Mouse (Mus musculus): ENCODE results near the gene Cgas.

DNA sequence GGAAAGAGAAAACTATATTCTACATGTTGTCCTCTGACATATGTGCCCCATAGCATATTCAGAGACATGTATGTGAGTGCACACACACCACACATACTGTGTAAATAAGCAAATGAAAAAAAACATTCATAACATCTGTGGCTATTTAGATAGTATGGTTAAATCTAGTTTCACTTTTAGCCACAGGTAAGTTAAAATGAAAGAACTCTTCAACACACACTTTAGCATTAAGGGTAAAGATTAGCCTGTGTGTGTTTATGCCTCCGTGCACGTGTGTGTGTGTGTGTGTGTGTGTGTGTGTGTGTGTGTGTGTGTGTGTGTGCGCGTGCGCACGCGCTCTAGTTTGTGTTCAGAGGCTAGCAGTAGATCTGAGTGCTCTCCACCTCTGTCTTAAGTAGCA lies 41.4 kb downstream of the Cgas start:
- TF ChIP-seq CTCF (IDR thresholded peaks at IDR 0.05; ENCODE audit: borderline replicate concordance, insufficient read depth, low read length) = no peak
- TF ChIP-seq POLR2A (IDR thresholded peaks at IDR 0.05; ENCODE audit: low read depth, low read length) = no peak

Measured in embryonic fibroblast, embryonic 13.5 days (primary cell).